Mouse (Mus musculus): ENCODE results near the gene Fam83e. TPM values are rescaled to one million over a fixed set of nuclear protein-coding genes. Genes with fewer than 3 reads are reported as not detected.

Gene Fam83e
- polyA plus RNA-seq, 1 experiment from 2014 or later = 1.2 TPM

DNA sequence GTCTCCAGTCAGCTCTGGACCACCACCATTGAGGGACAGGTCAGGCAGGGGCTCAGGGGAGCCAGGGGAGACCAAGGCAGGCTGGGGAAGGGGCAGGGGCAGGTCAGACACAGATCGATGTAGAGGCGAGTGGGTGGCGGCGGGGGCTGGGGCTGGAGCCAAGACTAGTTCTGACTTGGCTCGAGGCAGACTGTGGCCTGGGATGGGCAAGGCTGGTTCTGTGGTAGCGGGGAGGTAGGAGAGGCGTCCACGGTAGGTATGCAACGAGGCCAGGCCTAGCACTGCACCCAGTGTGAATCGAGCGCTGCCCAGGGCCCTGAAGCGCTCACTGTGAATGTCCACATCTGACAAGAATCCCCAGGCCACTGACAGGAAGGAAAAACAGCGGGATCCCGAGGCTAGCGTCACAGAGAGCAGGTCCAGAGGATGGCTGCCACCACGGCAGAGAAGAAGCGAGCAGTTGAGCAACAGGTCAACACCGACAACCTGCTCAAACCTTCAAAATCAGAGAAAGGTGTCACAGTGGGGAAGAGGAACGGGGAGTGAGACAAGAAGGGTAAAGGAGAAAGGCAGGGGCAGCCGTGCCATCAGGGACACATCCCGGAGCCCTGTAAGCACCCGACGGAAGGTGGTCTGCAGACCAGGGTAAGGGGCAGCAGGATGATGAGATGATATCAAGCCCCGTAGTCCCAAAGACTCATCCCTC lies 9.5 kb upstream of the Fam83e start:
- WGBS = 90% methylated on average over 24 of the region's 24 CpGs
- H3K9me3 ChIP-seq (ENCODE audit: control insufficient read depth, low read length) = no peaks in the 10 kb centered on the region
- ATAC-seq (ENCODE audit: low FRiP score, low TSS enrichment) = no peak
- H3K4me1 ChIP-seq (ENCODE audit: control insufficient read depth, insufficient read depth, low read length) = peaks cover 35% of the 10 kb centered on the region
- H3K4me3 ChIP-seq (ENCODE audit: low read length) = no peak overlapping the region
- no peak overlapping the region for H3K9ac ChIP-seq (ENCODE audit: low read depth, low read length)
- no peak overlapping the region for H3K4me2 ChIP-seq (replicated peaks; ENCODE audit: low read depth, low read length)
- H3K27ac ChIP-seq (ENCODE audit: low read depth, low read length) = no peak overlapping the region
- H3K27me3 ChIP-seq (ENCODE audit: control insufficient read depth, insufficient read depth, low read length) = no peaks in the 10 kb centered on the region
- peaks cover 37% of the 10 kb centered on the region for H3K36me3 ChIP-seq (ENCODE audit: control insufficient read depth, insufficient read depth, low read length)

DNA sequence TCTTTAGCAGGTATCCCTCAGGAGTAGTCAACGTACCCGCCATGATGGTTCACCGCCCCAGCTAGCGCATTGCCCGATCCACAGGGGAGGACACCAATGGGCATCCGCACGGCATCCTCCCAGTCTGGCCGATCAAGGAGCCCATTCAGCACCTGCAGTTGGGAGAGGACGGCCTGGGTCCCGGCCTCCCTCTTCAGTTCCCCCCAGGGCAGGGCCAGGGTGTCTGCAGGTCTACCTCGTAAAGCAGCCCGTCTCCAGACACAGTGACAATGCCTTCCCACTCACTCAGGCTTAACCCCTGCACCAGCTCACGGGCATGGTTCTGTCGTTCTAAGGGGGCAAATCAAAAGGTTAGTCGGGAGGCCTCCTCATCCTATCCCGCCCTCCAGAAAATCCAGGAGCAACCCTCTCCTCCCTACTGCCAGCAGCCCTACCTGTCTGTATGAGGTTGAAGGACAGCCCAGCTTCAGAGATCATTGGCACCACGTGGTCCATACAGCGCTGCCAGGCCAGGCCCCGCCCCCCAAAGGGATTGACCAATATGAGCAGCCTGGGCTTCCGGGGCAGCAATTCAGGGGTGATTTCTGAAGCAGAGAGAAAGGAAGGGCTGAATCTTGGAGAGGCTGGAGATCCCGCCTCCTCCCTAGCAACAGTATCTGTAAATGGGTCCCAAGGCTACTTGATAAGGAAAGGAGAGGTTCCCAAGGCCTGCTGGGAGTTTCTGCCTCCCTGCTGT lies 8.8 kb upstream of the Fam83e start:
- H3K9ac ChIP-seq (ENCODE audit: low read depth, low read length) = no peak overlapping the region
- no peak overlapping the region for H3K4me3 ChIP-seq (ENCODE audit: low read length)
- no peak for ATAC-seq (ENCODE audit: low FRiP score, low TSS enrichment)
- no peaks in the 10 kb centered on the region for H3K9me3 ChIP-seq (ENCODE audit: control insufficient read depth, low read length)
- H3K4me2 ChIP-seq (replicated peaks; ENCODE audit: low read depth, low read length) = no peak overlapping the region
- 85% methylated on average over 21 of the region's 21 CpGs for WGBS
- H3K27ac ChIP-seq (ENCODE audit: low read depth, low read length) = no peak overlapping the region
- H3K27me3 ChIP-seq (ENCODE audit: control insufficient read depth, insufficient read depth, low read length) = no peaks in the 10 kb centered on the region
- H3K4me1 ChIP-seq (ENCODE audit: control insufficient read depth, insufficient read depth, low read length) = peaks cover 39% of the 10 kb centered on the region
- peaks cover 37% of the 10 kb centered on the region for H3K36me3 ChIP-seq (ENCODE audit: control insufficient read depth, insufficient read depth, low read length)

DNA sequence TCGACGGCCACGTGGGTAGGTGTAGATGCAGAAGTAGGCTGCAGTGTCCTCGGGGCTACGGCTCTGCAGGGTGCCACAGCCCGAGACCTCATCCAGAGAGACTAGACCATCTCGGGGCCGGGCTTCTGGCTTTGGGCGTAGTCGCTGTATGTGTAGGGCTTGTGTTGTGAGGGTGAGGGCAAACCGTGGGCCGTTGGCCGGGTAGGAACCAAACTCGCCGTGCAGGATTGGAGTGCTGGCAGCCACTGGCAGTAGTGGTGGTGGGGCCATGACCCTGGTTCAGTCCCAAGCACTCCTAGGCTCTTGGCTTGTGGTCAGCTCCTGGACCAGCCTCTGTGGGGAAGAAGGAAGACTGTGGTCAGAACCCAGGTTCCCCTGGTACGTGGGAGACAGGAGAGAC lies 7.6 kb upstream of the Fam83e start:
- Histone ChIP-seq H3K9ac (ENCODE audit: low read depth, low read length) (no peak overlapping the region), H3K9me3 (ENCODE audit: control insufficient read depth, low read length) (no peaks in the 10 kb centered on the region), H3K27ac (ENCODE audit: low read depth, low read length) (no peak overlapping the region), H3K27me3 (ENCODE audit: control insufficient read depth, insufficient read depth, low read length) (no peaks in the 10 kb centered on the region), H3K4me1 (ENCODE audit: control insufficient read depth, insufficient read depth, low read length) (peaks cover 28% of the 10 kb centered on the region), H3K4me2 (replicated peaks; ENCODE audit: low read depth, low read length) (no peak overlapping the region), H3K36me3 (ENCODE audit: control insufficient read depth, insufficient read depth, low read length) (peaks cover 37% of the 10 kb centered on the region), H3K4me3 (ENCODE audit: low read length) (no peak overlapping the region)
- no peak for ATAC-seq (ENCODE audit: low FRiP score, low TSS enrichment)
- 91% methylated on average over 16 of the region's 16 CpGs for WGBS

DNA sequence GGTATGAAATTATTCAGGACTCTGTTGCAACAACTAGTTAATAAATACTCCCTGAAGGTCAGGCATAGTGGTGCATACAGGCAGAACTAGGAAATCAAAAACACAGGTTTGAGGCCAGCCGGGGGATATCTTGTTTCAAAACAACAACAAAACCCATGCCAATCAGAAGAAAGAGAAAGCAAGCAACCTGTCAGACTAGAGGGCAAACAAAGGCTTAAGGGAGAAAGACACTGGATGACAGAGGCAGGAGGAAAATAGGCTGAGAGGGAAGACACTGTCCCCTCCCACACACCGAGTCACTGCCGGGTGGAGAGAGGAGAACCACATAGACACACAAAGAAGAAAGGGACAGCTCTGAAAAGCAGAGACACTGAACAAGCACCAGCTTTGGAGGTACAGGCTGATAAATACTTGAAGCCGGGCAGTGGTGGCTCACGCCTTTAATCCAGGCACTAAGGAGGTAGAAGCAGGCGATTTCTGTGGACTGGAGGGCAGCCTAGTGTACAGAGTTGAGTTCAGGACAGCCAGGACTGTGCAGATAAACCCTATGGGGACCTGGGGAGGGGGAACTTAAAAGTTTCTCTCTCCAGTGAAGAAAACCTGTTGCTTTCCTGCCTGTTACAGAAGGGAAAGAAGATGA lies 7.0 kb upstream of the Fam83e start:
- Histone ChIP-seq H3K27me3 (ENCODE audit: control insufficient read depth, insufficient read depth, low read length) (no peaks in the 10 kb centered on the region), H3K9ac (ENCODE audit: low read depth, low read length) (peak overlapping the region; percentile 73), H3K9me3 (ENCODE audit: control insufficient read depth, low read length) (no peaks in the 10 kb centered on the region), H3K4me2 (replicated peaks; ENCODE audit: low read depth, low read length) (peak overlapping the region; percentile 93), H3K27ac (ENCODE audit: low read depth, low read length) (peak overlapping the region; percentile 26; the same call in 1 of the 2 replicates), H3K4me3 (ENCODE audit: low read length) (peak overlapping the region; percentile 75), H3K36me3 (ENCODE audit: control insufficient read depth, insufficient read depth, low read length) (peaks cover 37% of the 10 kb centered on the region), H3K4me1 (ENCODE audit: control insufficient read depth, insufficient read depth, low read length) (peaks cover 29% of the 10 kb centered on the region)
- WGBS = 79% methylated on average over 6 of the region's 6 CpGs
- no peak for ATAC-seq (ENCODE audit: low FRiP score, low TSS enrichment)

DNA sequence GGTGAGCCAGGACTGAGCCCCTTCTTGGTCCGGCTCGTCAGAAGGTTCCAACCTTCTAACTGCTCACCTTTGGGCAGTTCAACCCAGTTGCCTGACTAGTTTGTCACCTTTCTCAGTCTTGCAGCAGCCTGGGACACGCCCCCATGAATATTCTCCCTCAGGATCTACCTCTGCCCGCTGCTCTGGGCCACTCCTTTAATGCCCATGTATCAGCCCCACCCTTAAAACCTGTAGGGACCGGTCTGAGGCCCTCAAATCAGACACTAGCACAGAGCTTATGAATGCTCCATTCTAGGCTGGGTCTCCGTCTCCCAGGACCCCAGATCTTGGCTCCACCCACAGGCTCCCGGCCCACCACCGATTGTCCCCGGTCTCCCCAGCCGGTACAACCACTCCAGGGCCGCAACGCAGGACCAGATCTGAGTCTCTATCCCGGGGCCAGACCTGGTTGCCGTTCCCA lies 6.4 kb upstream of the Fam83e start:
- peak; percentile 32 for ATAC-seq (ENCODE audit: low FRiP score, low TSS enrichment)
- peak overlapping the region; percentile 65; the same call in 1 of the 2 replicates for H3K27ac ChIP-seq (ENCODE audit: low read depth, low read length)
- peak overlapping the region; percentile 93 for H3K4me2 ChIP-seq (replicated peaks; ENCODE audit: low read depth, low read length)
- WGBS = 8% methylated on average over 14 of the region's 14 CpGs
- H3K36me3 ChIP-seq (ENCODE audit: control insufficient read depth, insufficient read depth, low read length) = peaks cover 43% of the 10 kb centered on the region
- no peaks in the 10 kb centered on the region for H3K27me3 ChIP-seq (ENCODE audit: control insufficient read depth, insufficient read depth, low read length)
- H3K4me1 ChIP-seq (ENCODE audit: control insufficient read depth, insufficient read depth, low read length) = peaks cover 36% of the 10 kb centered on the region
- no peaks in the 10 kb centered on the region for H3K9me3 ChIP-seq (ENCODE audit: control insufficient read depth, low read length)
- peak overlapping the region; percentile 73 for H3K9ac ChIP-seq (ENCODE audit: low read depth, low read length)
- H3K4me3 ChIP-seq (ENCODE audit: low read length) = peak overlapping the region; percentile 75

DNA sequence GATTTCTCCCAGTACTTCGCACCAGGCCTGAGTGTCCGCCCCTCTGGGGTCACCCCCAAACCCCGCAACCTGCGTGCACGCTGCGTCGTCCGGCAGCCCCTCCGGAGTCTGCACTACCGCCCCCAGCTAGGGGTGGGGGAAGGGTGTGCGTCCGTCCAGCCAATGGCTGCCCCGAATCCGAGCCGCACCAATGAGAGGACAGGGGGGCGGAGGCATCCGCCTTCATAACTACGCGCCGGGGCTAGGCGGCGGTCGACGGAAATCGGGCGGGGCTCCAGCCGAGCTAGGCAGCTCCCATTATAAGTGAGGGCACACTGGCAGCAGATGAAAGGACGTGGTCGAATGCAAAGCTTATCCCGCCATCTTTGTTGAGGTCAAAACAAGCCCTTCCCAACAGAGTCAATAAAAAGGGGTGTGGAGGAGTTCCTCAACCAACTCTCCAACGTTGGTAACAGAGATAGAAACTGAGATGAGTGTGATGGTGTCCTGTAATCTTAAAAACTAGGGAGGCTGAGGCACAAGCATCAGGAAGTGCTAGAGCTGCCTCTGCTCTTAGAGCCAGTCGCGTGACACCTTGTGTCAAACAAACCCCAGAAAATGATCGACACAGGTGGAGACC lies 5.8 kb upstream of the Fam83e start, which contains the start of gene Rpl18:
Rpl18 (plus strand) TSS at position 368 of the 619 bp plus-strand sequence.
- H3K4me1 ChIP-seq (ENCODE audit: control insufficient read depth, insufficient read depth, low read length) = peaks cover 39% of the 10 kb centered on the region
- peak within 1 kb of the TSS; percentile 93 for H3K4me2 ChIP-seq (replicated peaks; ENCODE audit: low read depth, low read length)
- 7% methylated on average over 34 of the region's 34 CpGs for WGBS
- H3K36me3 ChIP-seq (ENCODE audit: control insufficient read depth, insufficient read depth, low read length) = peaks cover 45% of the 10 kb centered on the region
- ATAC-seq (ENCODE audit: low FRiP score, low TSS enrichment) = peak; percentile 91
- H3K27ac ChIP-seq (ENCODE audit: low read depth, low read length) = peak within 1 kb of the TSS; percentile 65
- peak within 1 kb of the TSS; percentile 73 for H3K9ac ChIP-seq (ENCODE audit: low read depth, low read length)
- no peaks in the 10 kb centered on the region for H3K9me3 ChIP-seq (ENCODE audit: control insufficient read depth, low read length)
- no peaks in the 10 kb centered on the region for H3K27me3 ChIP-seq (ENCODE audit: control insufficient read depth, insufficient read depth, low read length)
- H3K4me3 ChIP-seq (ENCODE audit: low read length) = peak within 1 kb of the TSS; percentile 75

DNA sequence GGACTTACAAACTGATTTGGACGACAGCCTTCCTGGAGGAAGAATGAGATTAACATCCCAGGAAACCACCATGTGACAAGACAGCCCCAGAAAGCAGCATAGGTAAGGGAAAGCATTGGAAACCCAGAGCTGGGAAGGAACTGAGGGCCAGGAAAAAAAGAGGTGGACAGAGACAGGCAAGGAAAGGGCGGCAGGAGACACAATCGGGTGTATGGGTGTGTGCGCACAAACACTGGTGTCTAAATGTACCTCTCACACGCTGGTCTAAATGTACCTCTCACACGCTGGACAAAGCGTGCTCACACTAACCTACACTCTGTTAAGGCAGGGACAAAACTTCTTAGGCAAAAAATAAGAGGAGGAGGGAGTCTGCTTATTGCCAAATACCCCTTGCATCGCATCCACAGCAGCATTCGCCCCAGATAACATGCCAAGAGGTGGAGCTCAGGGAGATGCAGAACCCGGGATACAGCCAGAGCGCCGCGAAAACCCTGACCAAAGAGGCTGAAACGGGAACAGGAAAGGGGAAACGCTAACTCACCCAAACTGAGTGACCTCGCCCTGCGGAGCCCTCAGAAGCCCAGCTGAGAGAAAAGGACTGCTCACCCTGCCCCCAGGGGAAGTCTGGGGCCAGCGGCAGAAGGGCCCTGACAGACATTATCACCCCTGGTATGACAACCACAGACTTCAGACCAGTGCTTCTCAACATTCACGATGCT lies 5.1 kb upstream of the Fam83e start:
- Histone ChIP-seq H3K27me3 (ENCODE audit: control insufficient read depth, insufficient read depth, low read length) (no peaks in the 10 kb centered on the region), H3K9ac (ENCODE audit: low read depth, low read length) (no peak overlapping the region), H3K27ac (ENCODE audit: low read depth, low read length) (peak overlapping the region; percentile 4; the same call in 1 of the 2 replicates), H3K4me2 (replicated peaks; ENCODE audit: low read depth, low read length) (peak overlapping the region; percentile 93), H3K36me3 (ENCODE audit: control insufficient read depth, insufficient read depth, low read length) (peaks cover 45% of the 10 kb centered on the region), H3K4me1 (ENCODE audit: control insufficient read depth, insufficient read depth, low read length) (peaks cover 39% of the 10 kb centered on the region), H3K4me3 (ENCODE audit: low read length) (peak overlapping the region; percentile 75; the same call in 1 of the 2 replicates), H3K9me3 (ENCODE audit: control insufficient read depth, low read length) (no peaks in the 10 kb centered on the region)
- no peak for ATAC-seq (ENCODE audit: low FRiP score, low TSS enrichment)
- WGBS = 83% methylated on average over 19 of the region's 19 CpGs

DNA sequence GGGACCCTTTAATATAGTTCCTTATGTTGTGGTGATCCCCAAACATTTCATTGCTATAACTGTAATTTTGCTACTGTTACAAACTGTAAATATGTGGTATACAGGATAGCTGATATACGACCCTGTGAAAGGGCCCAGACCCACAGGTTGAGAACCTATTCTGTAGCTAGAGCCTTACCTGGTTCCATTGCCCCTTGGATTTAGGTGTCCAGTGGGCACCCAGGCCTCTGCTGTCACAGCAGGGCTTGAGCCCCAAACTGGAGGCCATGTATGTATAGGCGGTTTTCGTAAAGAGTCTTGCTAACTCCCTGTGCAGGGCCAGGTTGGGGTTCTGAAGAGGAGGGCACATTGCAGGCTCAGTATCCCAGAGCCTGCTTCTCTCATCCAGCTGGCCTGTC lies 4.6 kb upstream of the Fam83e start:
- Histone ChIP-seq H3K27ac (ENCODE audit: low read depth, low read length) (no peak overlapping the region), H3K4me3 (ENCODE audit: low read length) (peak overlapping the region; percentile 63), H3K4me1 (ENCODE audit: control insufficient read depth, insufficient read depth, low read length) (peaks cover 39% of the 10 kb centered on the region), H3K36me3 (ENCODE audit: control insufficient read depth, insufficient read depth, low read length) (peaks cover 45% of the 10 kb centered on the region), H3K9me3 (ENCODE audit: control insufficient read depth, low read length) (no peaks in the 10 kb centered on the region), H3K9ac (ENCODE audit: low read depth, low read length) (peak overlapping the region; percentile 91; the same call in 1 of the 2 replicates), H3K4me2 (replicated peaks; ENCODE audit: low read depth, low read length) (peak overlapping the region; percentile 93), H3K27me3 (ENCODE audit: control insufficient read depth, insufficient read depth, low read length) (no peaks in the 10 kb centered on the region)
- 91% methylated on average over 3 of the region's 3 CpGs for WGBS
- no peak for ATAC-seq (ENCODE audit: low FRiP score, low TSS enrichment)

Measured in kidney, embryonic 14.5 days (tissue).